Mouse (Mus musculus): ENCODE measurements around the gene Flt3.

GRCm38 (mm10) chr5:147342901-147343300, 57.4 kb downstream of the Flt3 start:
- TF ChIP-seq CTCF (IDR thresholded peaks at IDR 0.05; ENCODE audit: low read depth, low read length) (no peak), GATA1 (IDR thresholded peaks at IDR 0.05; ENCODE audit: borderline replicate concordance, low read length) (no peak)

All from G1E (cell line).